Mouse (Mus musculus) heart, postnatal 14 days (tissue): ENCODE data around the gene Tma7. TPM values are rescaled to one million over a fixed set of nuclear protein-coding genes. Genes with fewer than 3 reads are reported as not detected.

ENCODE experiments used
- DNase-seq, 2 experiments: peaks; one replicate each; pipeline ENCODE4 v3.0.0; 2021 to 2022
- intact Hi-C: fragments of 180-260 bp; cut with DNase I; formaldehyde crosslinking; loops from one replicate; pipeline ENCODE4 v1.15.1; 2025
- total RNA-seq, 2 experiments: library from RNA; stranded (reverse); gene quantifications; 2 replicates each; pipeline ENCODE4 v1.2.3; 2021

The Tma7 gene
- total RNA-seq, 2 experiments from 2014 or later: 220 to 279 TPM

GRCm38 (mm10) chr9:109081749-109082123 lies 651 bp downstream of the Tma7 start:
- intact Hi-C loops: no loop called here
- no peak for DNase-seq

- intact Hi-C loops: no loop called here
These were observed 1.9 kb downstream of the Tma7 start for GRCm38 (mm10) chr9:109080516-109080915.

GRCm38 (mm10) chr9:109073661-109074573 lies 8.5 kb downstream of the Tma7 start, which contains the start of gene Atrip:
Gene Atrip, minus strand, starts transcription at chr9:109074124.
- intact Hi-C loops: no loop called here

More at GRCm38 (mm10) chr9:109080516-109080915, 1.9 kb downstream of the Tma7 start:
- no peak for DNase-seq

GRCm38 (mm10) chr9:109068095-109068735 lies 14.2 kb downstream of the Tma7 start:
- intact Hi-C loops: no loop called here
- DNase-seq: no peak

More at GRCm38 (mm10) chr9:109073661-109074573, 8.5 kb downstream of the Tma7 start, which contains the start of gene Atrip:
- peak; percentile 89 to 93 for DNase-seq

GRCm38 (mm10) chr9:109060898-109061295 lies 21.5 kb downstream of the Tma7 start:
- intact Hi-C loops: loop anchor here (1.0 kb wide), 1 partner anchor 58 kb away; no protein-coding TSS in a partner anchor
- DNase-seq: peak in 1 of 2 experiments; percentile 1

- DNase-seq: peak in 1 of 2 experiments; percentile 6
- intact Hi-C loops: loop anchor here (1.0 kb wide), 1 partner anchor 57 kb away; no protein-coding TSS in a partner anchor
These were observed 22.0 kb downstream of the Tma7 start for GRCm38 (mm10) chr9:109060184-109060897.

- intact Hi-C loops: loop anchor here (1.0 kb wide), 1 partner anchor 59 kb away; no protein-coding TSS in a partner anchor
- DNase-seq: peak; percentile 90 to 93
These were observed 23.1 kb downstream of the Tma7 start, which contains the start of gene Trex1 for GRCm38 (mm10) chr9:109059136-109059903. Gene Trex1, minus strand, starts transcription at chr9:109059734.

GRCm38 (mm10) chr9:109058006-109058765 lies 24.2 kb downstream of the Tma7 start:
- DNase-seq: peak in 1 of 2 experiments; percentile 8
- intact Hi-C loops: no loop called here

GRCm38 (mm10) chr9:109057543-109057942 lies 24.8 kb downstream of the Tma7 start:
- DNase-seq: peak in 1 of 2 experiments; percentile 3
- intact Hi-C loops: no loop called here

- DNase-seq: peak in 1 of 2 experiments; percentile 2
- intact Hi-C loops: no loop called here
These were observed 25.5 kb downstream of the Tma7 start for GRCm38 (mm10) chr9:109056916-109057315.

- intact Hi-C loops: no loop called here
- peak in 1 of 2 experiments; percentile 1 for DNase-seq
These were observed 26.2 kb downstream of the Tma7 start for GRCm38 (mm10) chr9:109056081-109056690.

- intact Hi-C loops: no loop called here
- DNase-seq: no peak
These were observed 26.9 kb downstream of the Tma7 start for GRCm38 (mm10) chr9:109055271-109056030.

- peak; percentile 64 to 69 for DNase-seq
- intact Hi-C loops: no loop called here
These were observed 27.7 kb downstream of the Tma7 start for GRCm38 (mm10) chr9:109054712-109055111.

GRCm38 (mm10) chr9:109053851-109054250 lies 28.5 kb downstream of the Tma7 start:
- peak in 1 of 2 experiments; percentile 1 for DNase-seq
- intact Hi-C loops: no loop called here

- intact Hi-C loops: no loop called here
- DNase-seq: peak in 1 of 2 experiments; percentile 1
These were observed 29.0 kb downstream of the Tma7 start for GRCm38 (mm10) chr9:109053366-109053765.

- intact Hi-C loops: no loop called here
- peak in 1 of 2 experiments; percentile 1 for DNase-seq
These were observed 29.7 kb downstream of the Tma7 start for GRCm38 (mm10) chr9:109052490-109053260.
